Mouse (Mus musculus) ES-E14 (cell line): Measurements from ENCODE around the gene Gabpb2.
"Not testable (repeated sequence)": the region's sequence is repeated elsewhere in the genome, so short reads cannot be mapped to it uniquely, and the experiment has no call there.

Experiments used
- HCFC1 ChIP-seq: IDR thresholded peaks from 2 replicates; pipeline ENCODE4 v1.6.1; 2012; ENCODE audit warnings: low read length, inconsistent platforms, borderline replicate concordance; ENCODE audit not compliant: insufficient read depth
- ZC3H11A ChIP-seq: IDR thresholded peaks from 2 replicates; pipeline ENCODE4 v1.6.1; 2012; ENCODE audit warnings: low read depth, mild to moderate bottlenecking, inconsistent platforms, low read length, borderline replicate concordance
- ZNF384 ChIP-seq: IDR thresholded peaks from 2 replicates; pipeline ENCODE4 v1.6.1; 2012; ENCODE audit warnings: low read depth, low read length, inconsistent platforms

- not testable (repeated sequence) for TF ChIP-seq ZNF384, ZC3H11A, HCFC1
These were observed 83.6 kb downstream of the Gabpb2 start for GRCm38 (mm10) chr3:95134133-95134532.
